Mouse (Mus musculus) cortical plate, adult 2 months (tissue): Measurements from ENCODE around the gene Eaf2. TPM values are rescaled to one million over a fixed set of nuclear protein-coding genes. Genes with fewer than 3 reads are reported as not detected.
"Not testable (repeated sequence)": the region's sequence is repeated elsewhere in the genome, so short reads cannot be mapped to it uniquely, and the experiment has no call there.

ENCODE experiments used
- H3K27ac ChIP-seq: fragments of 200-500 bp; 2 replicates; pipeline ENCODE4 v1.5.1; 2012; ENCODE audit warnings: low read length, control low read depth, inconsistent platforms; ENCODE audit not compliant: insufficient read depth
- H3K4me1 ChIP-seq: fragments of 200-500 bp; 2 replicates; pipeline ENCODE4 v1.6.1; 2011; ENCODE audit warnings: low read length; ENCODE audit not compliant: control insufficient read depth, insufficient read depth
- H3K4me3 ChIP-seq: fragments of 200-500 bp; 2 replicates; pipeline ENCODE4 v1.5.1; 2011; ENCODE audit warnings: mild to moderate bottlenecking, low read length, control low read depth; ENCODE audit not compliant: insufficient read depth
- CTCF ChIP-seq: fragments of 200-500 bp; IDR thresholded peaks from 2 replicates; pipeline ENCODE4 v1.5.1; 2011; ENCODE audit warnings: mild to moderate bottlenecking, control low read depth, low read length; ENCODE audit not compliant: insufficient read depth; ENCODE audit errors: extremely low read depth
- POLR2A ChIP-seq: fragments of 200-500 bp; IDR thresholded peaks from 2 replicates; pipeline ENCODE4 v1.6.1; 2011; ENCODE audit warnings: mild to moderate bottlenecking, low read length, control low read depth; ENCODE audit not compliant: insufficient read depth; ENCODE audit errors: extremely low read depth
- polyA plus RNA-seq: library from polyadenylated mRNA; depleted of rRNA; stranded (reverse); fragments of >200 nt; gene quantifications from 2 replicates; pipeline ENCODE4 v1.2.3, GENCODE M21; 2012

The Eaf2 gene
- polyA plus RNA-seq, 1 experiment: 1.4 TPM

GRCm38 (mm10) chr16:36875276-36875851 is 561 bp upstream of the Eaf2 start:
- TF ChIP-seq POLR2A (no peak), CTCF (no peak)
- Histone ChIP-seq H3K27ac (peak overlapping the region; percentile 20; the same call in 1 of the 2 replicates), H3K4me1 (peaks cover 4% of the 10 kb centered on the region), H3K4me3 (peak overlapping the region; percentile 78)

GRCm38 (mm10) chr16:36869442-36869841 is 5.4 kb downstream of the Eaf2 start:
- Histone ChIP-seq H3K27ac (no peak overlapping the region), H3K4me1 (peaks cover 1% of the 10 kb centered on the region), H3K4me3 (no peak overlapping the region)
- TF ChIP-seq CTCF (no peak), POLR2A (no peak)

- TF ChIP-seq POLR2A: no peak
- no peak for TF ChIP-seq CTCF
These were observed 11.2 kb downstream of the Eaf2 start for GRCm38 (mm10) chr16:36863585-36863984.

GRCm38 (mm10) chr16:36851202-36851601 is 23.6 kb downstream of the Eaf2 start:
- TF ChIP-seq CTCF (no peak), POLR2A (no peak)

More at GRCm38 (mm10) chr16:36863585-36863984, 11.2 kb downstream of the Eaf2 start:
- no peak overlapping the region for H3K4me3 ChIP-seq
- no peaks in the 10 kb centered on the region for H3K4me1 ChIP-seq
- no peak overlapping the region for H3K27ac ChIP-seq

GRCm38 (mm10) chr16:36846894-36847293 is 27.9 kb downstream of the Eaf2 start:
- not testable (repeated sequence) for H3K27ac ChIP-seq, H3K4me3 ChIP-seq, H3K4me1 ChIP-seq

More at GRCm38 (mm10) chr16:36851202-36851601, 23.6 kb downstream of the Eaf2 start:
- H3K27ac ChIP-seq: no peak overlapping the region
- no peak overlapping the region for H3K4me3 ChIP-seq
- no peaks in the 10 kb centered on the region for H3K4me1 ChIP-seq

- Histone ChIP-seq H3K4me3 (peak overlapping the region; percentile 56), H3K27ac (no peak overlapping the region), H3K4me1 (no peaks in the 10 kb centered on the region)
- TF ChIP-seq POLR2A: no peak
- no peak for TF ChIP-seq CTCF
These were observed 46.0 kb downstream of the Eaf2 start for GRCm38 (mm10) chr16:36828820-36829219.

GRCm38 (mm10) chr16:36828054-36828786 is 46.6 kb downstream of the Eaf2 start, which contains the start of gene Iqcb1:
Gene Iqcb1, plus strand, starts transcription at chr16:36828385.
- TF ChIP-seq POLR2A (peak; percentile 70; the same call in 1 of the 2 replicates), CTCF (no peak)
- Histone ChIP-seq H3K4me1 (no peaks in the 10 kb centered on the region), H3K27ac (no peak within 1 kb of the TSS), H3K4me3 (peak within 1 kb of the TSS; percentile 56)

- TF ChIP-seq POLR2A (no peak), CTCF (no peak)
- H3K4me1 ChIP-seq: no peaks in the 10 kb centered on the region
- H3K4me3 ChIP-seq: peak overlapping the region; percentile 56
- no peak overlapping the region for H3K27ac ChIP-seq
These were observed 47.2 kb downstream of the Eaf2 start for GRCm38 (mm10) chr16:36827611-36828053.

GRCm38 (mm10) chr16:36821474-36821873 is 53.3 kb downstream of the Eaf2 start:
- no peak for TF ChIP-seq CTCF
- TF ChIP-seq POLR2A: no peak
- no peaks in the 10 kb centered on the region for H3K4me1 ChIP-seq
- no peak overlapping the region for H3K4me3 ChIP-seq
- no peak overlapping the region for H3K27ac ChIP-seq

- TF ChIP-seq POLR2A (no peak), CTCF (no peak)
- no peak overlapping the region for H3K4me3 ChIP-seq
- H3K27ac ChIP-seq: no peak overlapping the region
- H3K4me1 ChIP-seq: no peaks in the 10 kb centered on the region
These were observed 54.1 kb downstream of the Eaf2 start for GRCm38 (mm10) chr16:36820747-36821146.
